Mouse (Mus musculus): Measurements from ENCODE around the gene Bcap29.
"Not testable (repeated sequence)": the region's sequence is repeated elsewhere in the genome, so short reads cannot be mapped to it uniquely, and the experiment has no call there.

Gene Bcap29

DNA sequence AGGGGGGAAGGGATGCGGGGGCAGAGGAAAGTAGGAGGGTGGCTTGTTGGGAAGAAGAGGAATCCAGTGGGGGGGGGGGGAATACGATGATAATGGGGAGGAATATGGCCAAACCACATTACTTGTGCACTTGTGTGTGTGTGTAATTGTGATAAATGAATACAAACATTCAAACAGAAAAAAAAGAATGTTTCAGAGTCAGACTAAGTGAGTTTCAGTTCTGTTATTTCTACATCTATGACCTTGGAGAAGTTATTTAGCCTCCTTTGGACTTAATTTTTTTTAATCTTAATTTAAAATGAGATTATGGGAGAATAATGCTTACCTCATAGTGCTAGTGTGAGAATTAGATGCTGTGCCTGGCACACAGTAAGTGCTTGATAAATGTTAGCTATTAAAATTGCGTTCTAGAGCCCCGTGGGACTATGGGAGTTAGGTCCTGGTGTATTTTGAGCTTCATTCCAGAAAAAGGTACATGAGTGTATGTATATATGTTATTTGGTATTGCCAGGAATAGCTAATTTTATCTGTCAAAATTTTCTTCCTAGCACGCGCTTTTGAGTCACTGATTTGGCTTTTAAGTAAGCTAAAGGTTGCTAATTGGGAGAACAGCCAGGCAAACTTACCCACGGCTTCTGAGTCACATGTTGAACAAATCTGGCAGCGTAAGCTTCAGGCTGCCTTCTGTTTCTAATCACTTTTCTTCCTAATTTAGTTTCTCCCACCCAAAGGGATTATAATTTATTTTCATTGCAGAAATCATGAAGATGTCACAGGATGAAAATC, 55.6 kb downstream of the Bcap29 start:
- no peak for DNase-seq (ENCODE audit: low spot score)

DNA sequence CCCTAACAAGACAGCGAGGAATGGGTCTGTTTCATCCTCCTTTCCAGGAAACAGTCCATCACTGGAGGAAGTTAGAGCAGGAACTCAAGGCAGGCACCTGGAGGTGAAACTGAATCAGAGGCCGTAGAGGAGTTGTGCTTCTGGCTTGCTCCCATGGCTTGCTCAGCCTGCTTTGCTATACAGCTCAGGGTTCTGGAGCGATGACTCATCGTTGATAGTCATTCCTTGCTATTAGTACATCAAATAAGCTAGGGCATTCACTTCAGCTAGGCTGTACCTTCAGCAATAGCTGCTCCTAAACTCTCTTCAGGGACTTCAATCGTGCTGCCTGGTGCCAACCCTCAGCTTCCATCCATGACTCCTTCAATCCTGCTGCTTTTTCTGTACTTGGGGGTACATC, 60.0 kb downstream of the Bcap29 start:
- no peak for DNase-seq (ENCODE audit: low spot score)

DNA sequence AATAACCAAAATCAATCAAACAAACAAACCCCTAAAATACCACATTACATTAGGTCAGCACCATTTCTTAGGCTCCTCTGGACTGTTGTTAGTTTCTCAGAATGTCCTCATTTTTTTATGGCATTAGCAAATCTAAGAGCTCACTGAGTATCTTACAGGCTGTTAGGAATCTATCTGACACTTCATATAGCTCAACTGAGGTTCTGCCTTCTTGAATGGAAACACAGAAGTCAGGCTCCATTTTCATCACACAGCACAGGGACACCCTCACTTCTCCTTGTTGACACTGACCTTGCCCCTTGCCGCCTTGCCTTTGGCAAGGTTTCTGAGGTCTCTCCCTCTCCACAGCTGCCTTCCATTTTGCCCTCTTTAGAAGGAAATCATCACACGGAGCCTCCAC, 64.7 kb downstream of the Bcap29 start:
- DNase-seq (ENCODE audit: low spot score), result no peak

DNA sequence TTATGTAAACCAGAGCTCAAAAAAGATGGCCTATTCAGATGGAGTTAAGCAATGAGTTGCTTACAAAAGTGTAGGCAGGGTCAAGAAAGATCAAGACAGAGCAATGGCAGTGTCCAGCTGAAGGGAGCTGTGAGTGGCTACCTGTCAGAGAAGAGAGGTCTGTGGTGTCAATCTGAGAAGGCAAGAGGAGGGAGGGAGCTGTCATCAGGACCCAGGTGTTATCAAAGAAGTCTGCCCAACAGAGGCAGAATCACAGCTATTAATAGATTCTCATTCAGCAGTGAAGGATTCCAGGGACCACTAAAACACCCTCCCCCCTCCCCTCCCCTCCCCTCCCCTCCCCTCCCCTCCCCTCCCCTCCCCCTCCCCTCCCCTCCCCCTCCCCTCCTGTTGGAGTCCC, 65.8 kb downstream of the Bcap29 start:
- no peak for DNase-seq (ENCODE audit: low spot score)

DNA sequence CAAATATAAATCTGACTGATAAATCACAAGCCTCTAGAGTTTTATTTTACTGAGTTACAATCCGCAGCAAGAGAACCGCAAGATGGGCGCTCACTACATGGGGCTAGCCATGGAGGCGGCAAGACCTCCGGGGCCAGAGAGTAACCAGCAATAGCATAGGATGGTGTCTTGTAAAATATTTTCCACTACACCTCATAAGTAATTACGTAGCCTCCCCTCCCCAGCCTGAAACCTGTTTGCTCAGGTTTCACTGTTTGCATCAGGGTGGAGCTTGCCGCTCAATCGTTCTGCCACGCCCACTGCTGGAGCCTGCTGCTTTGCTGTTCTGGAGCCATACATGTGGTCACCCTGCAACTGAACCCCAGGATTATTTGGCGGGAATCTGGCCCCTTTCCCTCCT, 66.9 kb downstream of the Bcap29 start:
- DNase-seq (ENCODE audit: low spot score), result not testable (repeated sequence)

DNA sequence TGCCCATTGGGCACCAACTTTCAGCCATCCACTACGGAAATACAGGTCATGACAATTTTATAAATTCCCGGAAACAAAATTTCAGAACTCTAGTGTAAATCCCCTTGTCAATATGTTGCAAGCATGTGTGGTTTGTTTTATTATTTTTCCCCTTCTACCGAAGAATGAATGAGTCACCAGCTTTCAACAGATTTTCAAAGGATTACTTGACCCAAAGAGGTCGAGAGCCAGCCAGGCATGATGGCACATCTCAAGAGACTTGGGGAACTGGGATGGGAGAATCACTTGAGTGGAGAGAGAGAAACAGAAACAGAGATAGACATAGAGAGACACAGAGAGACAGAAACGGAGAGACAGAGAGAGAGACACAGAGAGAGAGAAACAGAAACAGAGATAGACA, 73.7 kb downstream of the Bcap29 start:
- DNase-seq (ENCODE audit: low spot score), result no peak

DNA sequence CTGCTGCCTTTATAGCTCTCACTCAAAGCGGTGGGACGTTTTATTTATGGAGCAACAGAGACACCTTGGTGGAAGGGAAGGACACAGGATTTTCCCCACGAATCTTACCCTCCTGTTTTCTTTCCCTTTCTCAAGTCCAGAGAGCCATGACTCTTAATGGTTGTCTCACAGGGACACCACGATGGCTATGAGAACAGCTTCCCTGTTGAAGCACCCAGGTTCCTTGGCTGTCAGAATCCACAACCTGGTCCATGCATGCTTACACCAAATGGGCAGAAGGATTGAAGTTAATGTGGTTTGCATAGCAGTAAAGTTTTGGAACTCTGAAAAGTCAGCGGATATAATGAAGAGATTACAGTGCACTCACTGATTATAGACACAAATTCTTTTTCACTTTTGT, 74.5 kb downstream of the Bcap29 start:
- no peak for DNase-seq (ENCODE audit: low spot score)

DNA sequence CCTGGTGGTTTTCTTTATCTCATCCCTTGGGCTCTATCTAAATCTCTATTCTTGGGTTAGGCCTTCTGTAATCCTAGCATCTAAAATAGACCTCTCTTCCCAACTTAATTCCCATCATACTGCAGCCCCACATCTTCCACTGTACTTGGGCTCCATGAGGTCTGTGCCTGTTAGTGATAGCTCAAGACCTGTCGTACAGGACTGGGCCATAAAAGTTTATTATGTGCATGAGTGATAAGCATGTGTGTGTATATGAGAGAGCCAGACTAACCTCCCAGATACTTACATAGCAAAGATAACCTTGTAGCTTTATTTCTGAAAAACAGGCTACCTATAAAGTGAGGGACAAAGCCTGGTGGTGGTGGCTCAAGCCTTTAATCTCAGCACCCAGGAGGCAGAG, 80.1 kb downstream of the Bcap29 start:
- DNase-seq (ENCODE audit: low spot score), result no peak

DNA sequence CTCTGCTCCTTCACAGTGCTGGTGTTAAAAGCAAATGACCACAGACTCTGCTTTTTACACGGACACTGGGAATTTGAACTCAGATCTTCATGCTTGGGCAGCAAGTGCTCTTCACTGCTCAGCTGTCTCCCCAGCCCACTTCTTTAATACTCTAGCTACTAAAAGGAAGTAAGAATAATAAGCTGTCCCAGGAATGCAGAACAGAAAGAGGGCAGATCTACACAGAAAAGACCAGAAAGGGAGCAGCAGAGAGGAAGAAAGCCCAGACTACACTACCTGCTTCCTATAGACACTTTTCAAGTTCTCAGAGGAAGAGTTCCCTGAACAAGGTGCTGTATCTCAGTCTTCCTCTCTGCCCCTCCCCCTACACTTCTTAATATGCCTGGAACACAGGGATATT, 83.2 kb downstream of the Bcap29 start:
- DNase-seq (ENCODE audit: low spot score), result no peak

DNA sequence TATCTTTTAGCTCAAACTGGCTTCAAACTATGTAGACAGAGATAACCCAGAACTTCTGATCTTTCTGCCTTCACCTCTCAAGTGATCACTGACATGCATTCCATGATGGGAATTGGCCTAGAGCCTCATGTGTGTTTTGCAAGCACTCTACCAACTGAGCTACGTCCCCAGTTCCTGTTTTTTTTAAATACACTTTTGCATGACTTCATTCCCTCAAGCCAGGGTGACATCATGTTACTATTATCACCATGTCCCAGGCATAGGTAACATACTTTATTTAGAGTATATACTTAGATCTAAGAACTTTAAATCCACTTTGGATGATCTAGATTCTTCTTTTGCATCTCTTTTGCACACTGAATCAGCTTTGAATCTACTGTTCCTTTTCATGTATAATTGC, 88.4 kb downstream of the Bcap29 start:
- DNase-seq (ENCODE audit: low spot score), result no peak

DNA sequence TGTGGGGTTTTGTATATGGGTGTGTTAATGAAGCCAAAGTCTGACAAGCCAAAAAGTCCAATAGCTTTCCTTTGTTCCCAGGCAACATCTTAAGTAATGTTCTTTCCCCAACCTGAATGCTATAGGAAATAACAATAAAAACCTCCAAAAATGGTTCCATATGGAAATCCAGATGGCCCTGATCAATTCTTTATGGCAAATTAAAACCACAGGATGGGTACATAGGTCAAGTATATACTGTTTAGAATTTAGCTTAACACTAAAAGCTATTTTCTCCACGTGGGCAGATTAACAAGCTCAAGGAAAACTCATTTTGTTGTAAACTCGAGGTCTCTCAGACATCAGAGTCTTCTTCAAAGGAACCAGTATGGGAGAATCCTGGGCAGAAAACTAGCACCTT, 89.2 kb downstream of the Bcap29 start:
- DNase-seq (ENCODE audit: low spot score), result no peak

DNA sequence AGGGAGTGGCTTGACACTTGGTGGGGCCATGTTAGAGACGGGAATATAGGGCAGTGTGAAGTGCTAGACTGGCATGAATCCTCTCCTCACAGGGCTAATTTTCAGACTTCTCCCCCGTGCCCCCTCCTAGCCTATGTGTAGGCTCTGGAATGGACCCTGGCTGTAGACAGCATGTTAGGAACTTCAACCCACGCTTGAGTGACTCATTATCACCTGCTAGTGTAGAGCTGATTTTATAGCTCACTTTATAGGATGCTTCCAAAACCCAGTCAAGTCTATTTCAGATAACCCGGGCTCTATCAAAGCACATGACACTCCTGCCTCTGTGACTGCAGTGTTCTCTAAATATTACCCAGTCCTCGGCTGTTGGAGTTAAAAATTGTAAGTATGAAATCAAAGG, 92.9 kb downstream of the Bcap29 start:
- no peak for DNase-seq (ENCODE audit: low spot score)

Data from ovary, postnatal 14 days (tissue).